Mouse (Mus musculus) left cerebral cortex, postnatal 36 days (tissue): ENCODE data around the gene Wrap73. TPM values are rescaled to one million over a fixed set of nuclear protein-coding genes. Genes with fewer than 3 reads are reported as not detected.

Experiments used
- DNase-seq, 2 experiments: peaks; one replicate each; pipeline ENCODE4 v3.0.0; 2021 to 2022; ENCODE audit warnings: low spot score in 2 of 2, mixed read lengths in 1 of 2
- intact Hi-C: fragments of 180-260 bp; cut with DNase I; formaldehyde crosslinking; loops from one replicate; pipeline ENCODE4 v1.15.1; 2025
- total RNA-seq, 2 experiments: library from RNA; stranded (reverse); gene quantifications; 2 replicates each; pipeline ENCODE4 v1.2.3; 2021

Gene Wrap73
- total RNA-seq, 2 experiments from 2014 or later, result 29.3 to 31.0 TPM

- intact Hi-C loops, result loop anchor here (5.0 kb wide), 1 partner anchor 507 kb away; no protein-coding TSS in a partner anchor
- no peak for DNase-seq
Measured at GRCm38 (mm10) chr4:154134803-154135202, 7.4 kb upstream of the Wrap73 start.

GRCm38 (mm10) chr4:154137139-154137538 lies 5.0 kb upstream of the Wrap73 start:
- intact Hi-C loops, result loop anchor here (5.0 kb wide), 1 partner anchor 505 kb away; no protein-coding TSS in a partner anchor
- DNase-seq, result no peak

GRCm38 (mm10) chr4:154139671-154140181 lies 2.4 kb upstream of the Wrap73 start:
- intact Hi-C loops, result loop anchor here (5.0 kb wide), 1 partner anchor 503 kb away; no protein-coding TSS in a partner anchor
- no peak for DNase-seq

GRCm38 (mm10) chr4:154140182-154140212 lies 2.2 kb upstream of the Wrap73 start, which contains the start of gene Trp73:
Trp73 (minus strand) TSS chr4:154140208.
- no peak for DNase-seq
- intact Hi-C loops, result no loop called here

- no peak for DNase-seq
- intact Hi-C loops, result no loop called here
Measured at GRCm38 (mm10) chr4:154140213-154141008, 1.8 kb upstream of the Wrap73 start.

GRCm38 (mm10) chr4:154141009-154141867 lies 934 bp upstream of the Wrap73 start:
- no peak for DNase-seq
- intact Hi-C loops, result no loop called here

- DNase-seq, result no peak
- intact Hi-C loops, result no loop called here
Measured at GRCm38 (mm10) chr4:154144712-154145111, 2.5 kb downstream of the Wrap73 start.

- DNase-seq, result no peak
- intact Hi-C loops, result no loop called here
Measured at GRCm38 (mm10) chr4:154146342-154146741, 4.2 kb downstream of the Wrap73 start.

- DNase-seq, result no peak
- intact Hi-C loops, result no loop called here
Measured at GRCm38 (mm10) chr4:154154104-154154503, 11.9 kb downstream of the Wrap73 start.

GRCm38 (mm10) chr4:154156050-154156449 lies 13.9 kb downstream of the Wrap73 start:
- intact Hi-C loops, result no loop called here
- DNase-seq, result no peak

- intact Hi-C loops, result no loop called here
Measured at GRCm38 (mm10) chr4:154157970-154158662, 15.9 kb downstream of the Wrap73 start.

GRCm38 (mm10) chr4:154159002-154159401 lies 16.8 kb downstream of the Wrap73 start:
- intact Hi-C loops, result no loop called here
- peak; percentile 60 to 76 for DNase-seq

More at GRCm38 (mm10) chr4:154157970-154158662, 15.9 kb downstream of the Wrap73 start:
- peak in 1 of 2 experiments; percentile 36 for DNase-seq

- intact Hi-C loops, result loop anchor here (2.0 to 10.0 kb wide), 3 partner anchors 17 to 665 kb away; partner anchors contain the start of gene Wrap73
- DNase-seq, result peak; percentile 39 to 43
Measured at GRCm38 (mm10) chr4:154159961-154160537, 17.9 kb downstream of the Wrap73 start.

- DNase-seq, result peak; percentile 95 to 96
- intact Hi-C loops, result loop anchor here (2.0 to 10.0 kb wide), 3 partner anchors 18 to 664 kb away; partner anchors contain the start of gene Wrap73
Measured at GRCm38 (mm10) chr4:154160538-154161390, 18.6 kb downstream of the Wrap73 start, which contains the start of gene Tprgl. Tprgl (minus strand) TSS chr4:154160666.

- DNase-seq, result peak; percentile 31 to 58
- intact Hi-C loops, result loop anchor here (1.0 to 10.0 kb wide), 2 partner anchors 44 to 662 kb away; no protein-coding TSS in a partner anchor
Measured at GRCm38 (mm10) chr4:154163296-154163695, 21.1 kb downstream of the Wrap73 start.

GRCm38 (mm10) chr4:154167053-154167452 lies 24.9 kb downstream of the Wrap73 start:
- no peak for DNase-seq
- intact Hi-C loops, result loop anchor here (5.0 to 10.0 kb wide), 2 partner anchors 135 to 658 kb away; partner anchors contain the start of gene Arhgef16

GRCm38 (mm10) chr4:154170021-154170420 lies 27.8 kb downstream of the Wrap73 start:
- DNase-seq, result no peak

GRCm38 (mm10) chr4:154170506-154171150 lies 28.5 kb downstream of the Wrap73 start, which contains the start of gene Megf6:
Megf6 (plus strand) TSS chr4:154170730.
- intact Hi-C loops, result no loop called here
- peak in 1 of 2 experiments; percentile 29 for DNase-seq

More at GRCm38 (mm10) chr4:154170021-154170420, 27.8 kb downstream of the Wrap73 start:
- intact Hi-C loops, result no loop called here
